Mouse (Mus musculus): ENCODE measurements around the gene Zfp706. TPM values are rescaled to one million over a fixed set of nuclear protein-coding genes. Genes with fewer than 3 reads are reported as not detected.

Gene Zfp706
- polyA plus RNA-seq (2015; fragmentation: Nextera tagmentation; extraction: Ambion mirVana) = 157 and 182 TPM in 2 replicates

DNA sequence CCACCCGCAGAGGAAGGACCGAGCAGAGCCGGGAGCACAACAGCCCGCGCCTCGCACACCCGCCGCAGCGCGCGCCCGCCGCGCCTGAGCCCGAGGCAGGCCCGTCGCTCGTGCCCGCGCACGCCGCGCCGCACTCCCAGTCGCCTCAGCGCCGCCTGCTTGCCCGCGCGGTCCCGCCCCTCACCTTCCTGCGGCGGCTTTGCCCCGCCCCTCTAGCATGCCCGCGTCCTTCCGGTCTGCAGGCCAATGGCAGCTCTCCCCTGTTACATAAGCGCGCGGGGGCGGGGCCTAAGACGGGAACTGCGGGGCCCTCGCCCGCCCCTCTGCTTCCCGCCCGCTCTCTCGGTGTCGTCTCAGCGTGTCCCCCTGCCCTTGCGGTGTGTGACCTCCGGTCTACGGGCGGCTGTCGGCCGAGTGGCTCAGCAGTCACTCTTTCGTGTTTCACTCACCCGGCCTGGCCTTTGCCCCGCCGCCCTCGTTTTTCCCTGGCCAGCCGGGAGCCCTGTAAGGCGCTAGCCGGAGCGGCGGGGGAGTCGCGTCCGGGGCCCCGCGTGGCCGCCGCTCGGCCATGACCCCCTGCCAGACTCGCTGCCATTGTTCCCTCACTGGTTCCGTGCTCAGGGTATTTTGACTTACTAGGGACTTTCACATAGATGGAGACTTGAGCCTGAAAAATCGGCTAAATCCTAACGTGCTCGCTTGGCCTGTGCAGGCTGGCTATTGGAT lies at the start of gene Zfp706:
Zfp706 (minus strand) TSS at position 541 of the 726 bp plus-strand sequence.
- H3K9me3 ChIP-seq (replicated peaks) = no peaks in the 10 kb centered on the region
- H3K27me3 ChIP-seq = no peaks in the 10 kb centered on the region
- ATAC-seq (ENCODE audit: insufficient read depth) = peak; percentile 98
- peak within 1 kb of the TSS; percentile 93 for H3K27ac ChIP-seq (replicated peaks)
- WGBS (ENCODE audit: insufficient replicate concordance) = under 1% methylated on average over 73 of the region's 79 CpGs
- H3K9ac ChIP-seq = peak within 1 kb of the TSS; percentile 97
- peak within 1 kb of the TSS; percentile 95 for H3K4me3 ChIP-seq (replicated peaks)
- peaks cover 35% of the 10 kb centered on the region for H3K4me1 ChIP-seq (replicated peaks)
- peaks cover 16% of the 10 kb centered on the region for H3K36me3 ChIP-seq (replicated peaks)
- peak within 1 kb of the TSS; percentile 80 for H3K4me2 ChIP-seq

DNA sequence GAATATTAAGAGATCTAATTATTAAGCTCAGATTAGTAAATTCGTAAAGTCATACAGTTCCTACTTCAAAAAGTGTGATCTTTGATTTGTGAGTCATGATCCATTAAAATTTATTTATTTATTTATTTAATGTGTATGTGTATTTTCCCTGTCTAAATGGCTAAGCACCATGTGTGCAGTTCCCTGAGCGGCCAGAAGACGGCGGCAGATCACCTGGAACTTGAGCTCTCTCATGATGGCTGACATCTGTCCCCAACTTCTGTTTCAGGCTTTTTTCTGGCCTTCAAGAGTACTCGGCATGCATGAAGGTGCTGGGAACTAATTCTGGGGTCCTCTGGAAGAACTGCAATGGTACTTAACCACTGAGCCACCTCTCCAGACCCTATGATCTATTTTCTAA lies 47.0 kb upstream of the Zfp706 start:
- H3K36me3 ChIP-seq (replicated peaks) = no peaks in the 10 kb centered on the region
- WGBS (ENCODE audit: insufficient replicate concordance) = 82% methylated on average over 5 of the region's 5 CpGs

DNA sequence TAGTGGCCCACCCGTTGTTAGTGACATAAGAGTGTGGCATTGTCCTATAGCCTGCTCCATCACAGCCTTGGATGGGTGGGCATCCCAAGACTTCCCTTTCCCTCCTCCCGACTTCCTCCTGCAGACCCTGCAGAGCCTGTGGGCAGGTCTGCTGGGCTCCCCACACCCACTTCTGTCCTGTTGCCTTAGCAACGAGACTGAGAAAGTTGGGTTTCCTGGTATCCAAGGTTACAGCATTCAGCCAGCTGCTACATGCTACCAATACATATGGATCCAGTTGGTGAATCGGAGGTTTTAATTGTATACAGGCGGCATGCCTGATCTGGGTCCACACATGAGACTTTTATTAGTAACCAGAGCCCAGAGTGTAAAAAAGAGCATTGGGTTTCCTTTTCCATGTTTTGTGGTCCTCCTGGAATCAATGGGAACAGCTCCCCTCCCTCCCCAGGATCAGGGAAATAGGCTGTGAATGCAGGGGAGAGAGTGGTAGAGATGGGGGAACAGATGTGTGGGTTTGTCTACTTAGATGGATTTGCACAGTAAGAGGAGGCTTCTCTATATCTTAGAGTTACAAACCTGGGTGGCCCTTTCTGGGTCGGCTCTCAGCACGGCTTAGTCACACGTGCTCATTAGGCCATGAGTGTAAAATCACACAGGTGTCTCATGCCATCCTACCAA lies 45.7 kb upstream of the Zfp706 start:
- H3K9me3 ChIP-seq (replicated peaks) = no peaks in the 10 kb centered on the region
- no peaks in the 10 kb centered on the region for H3K36me3 ChIP-seq (replicated peaks)
- H3K27ac ChIP-seq (replicated peaks) = no peak overlapping the region
- ATAC-seq (ENCODE audit: insufficient read depth) = no peak
- no peaks in the 10 kb centered on the region for H3K27me3 ChIP-seq
- H3K4me1 ChIP-seq (replicated peaks) = no peaks in the 10 kb centered on the region
- H3K4me3 ChIP-seq (replicated peaks) = no peak overlapping the region
- no peak overlapping the region for H3K4me2 ChIP-seq
- H3K9ac ChIP-seq = no peak overlapping the region
- 60% methylated on average over 8 of the region's 8 CpGs for WGBS (ENCODE audit: insufficient replicate concordance)

More for the DNA sequence above, 47.0 kb upstream of the Zfp706 start:
- Histone ChIP-seq H3K4me1 (replicated peaks) (no peaks in the 10 kb centered on the region), H3K9me3 (replicated peaks) (no peaks in the 10 kb centered on the region), H3K27ac (replicated peaks) (no peak overlapping the region), H3K4me3 (replicated peaks) (no peak overlapping the region), H3K27me3 (no peaks in the 10 kb centered on the region), H3K4me2 (no peak overlapping the region), H3K9ac (no peak overlapping the region)
- no peak for ATAC-seq (ENCODE audit: insufficient read depth)

DNA sequence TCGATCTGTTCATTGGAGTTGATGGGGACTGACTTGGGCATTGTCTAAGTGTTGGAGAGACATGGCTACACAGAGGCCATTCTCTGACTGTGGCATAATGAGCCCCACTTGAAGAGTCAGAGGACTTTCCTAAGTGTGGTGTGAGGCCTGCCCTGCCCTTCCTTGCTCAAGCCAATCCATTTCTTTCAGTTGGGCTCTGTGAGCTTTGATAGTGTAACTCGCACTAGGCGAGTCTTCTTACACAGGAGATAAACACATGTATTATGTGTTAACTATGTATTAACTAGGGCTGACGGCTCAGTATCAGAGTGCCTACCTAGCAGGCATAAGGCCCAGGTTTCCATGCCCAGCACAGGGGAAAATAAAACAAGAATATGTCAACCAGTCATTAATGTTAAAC lies 39.8 kb upstream of the Zfp706 start:
- H3K9me3 ChIP-seq (replicated peaks) = no peaks in the 10 kb centered on the region
- H3K4me1 ChIP-seq (replicated peaks) = no peaks in the 10 kb centered on the region
- H3K4me2 ChIP-seq = no peak overlapping the region
- no peak overlapping the region for H3K27ac ChIP-seq (replicated peaks)
- H3K4me3 ChIP-seq (replicated peaks) = no peak overlapping the region
- no peaks in the 10 kb centered on the region for H3K36me3 ChIP-seq (replicated peaks)
- ATAC-seq (ENCODE audit: insufficient read depth) = no peak
- no peaks in the 10 kb centered on the region for H3K27me3 ChIP-seq
- H3K9ac ChIP-seq = no peak overlapping the region
- 51% methylated on average over 4 of the region's 4 CpGs for WGBS (ENCODE audit: insufficient replicate concordance)

DNA sequence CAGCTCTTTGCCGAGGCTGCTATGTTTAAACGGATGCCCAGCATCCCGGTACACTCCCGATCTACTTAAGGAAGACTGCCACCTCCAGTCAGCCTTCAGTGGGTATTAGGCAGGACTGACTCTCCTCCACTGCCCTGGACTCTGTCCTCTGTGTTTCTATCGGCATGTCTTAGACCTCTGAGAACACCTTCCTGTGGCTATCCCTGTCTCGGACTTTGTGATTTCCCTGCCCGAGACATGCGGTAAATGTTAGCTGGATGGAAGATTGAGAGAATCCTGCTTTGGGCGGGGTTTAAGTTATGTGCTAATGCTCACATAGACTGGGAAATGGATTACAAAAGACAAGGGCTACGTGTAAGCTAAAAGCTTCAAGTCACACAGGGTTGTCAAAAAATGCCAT lies 39.0 kb upstream of the Zfp706 start:
- H3K36me3 ChIP-seq (replicated peaks) = no peaks in the 10 kb centered on the region
- no peak overlapping the region for H3K4me2 ChIP-seq
- H3K27me3 ChIP-seq = no peaks in the 10 kb centered on the region
- H3K4me3 ChIP-seq (replicated peaks) = no peak overlapping the region
- H3K4me1 ChIP-seq (replicated peaks) = no peaks in the 10 kb centered on the region
- no peak for ATAC-seq (ENCODE audit: insufficient read depth)
- 76% methylated on average over 10 of the region's 10 CpGs for WGBS (ENCODE audit: insufficient replicate concordance)
- H3K9me3 ChIP-seq (replicated peaks) = no peaks in the 10 kb centered on the region
- no peak overlapping the region for H3K27ac ChIP-seq (replicated peaks)
- H3K9ac ChIP-seq = no peak overlapping the region

DNA sequence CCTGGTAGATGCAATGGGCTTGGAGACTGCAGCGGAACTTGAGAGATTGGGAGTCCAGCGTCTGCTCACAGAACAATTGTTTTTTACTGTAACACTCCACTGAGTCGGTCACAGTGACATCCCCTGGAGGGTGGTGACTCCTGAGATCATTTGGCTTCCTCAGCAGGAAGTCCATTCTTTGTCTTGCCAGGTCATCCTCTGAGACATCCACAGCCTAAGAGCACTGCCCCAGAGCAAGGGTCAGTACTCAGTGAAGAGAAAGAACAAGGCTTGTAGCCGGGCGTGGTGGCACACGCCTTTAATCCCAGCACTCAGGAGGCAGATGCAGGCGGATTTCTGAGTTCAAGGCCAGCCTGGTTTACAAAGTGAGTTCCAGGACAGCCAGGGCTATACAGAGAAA lies 38.6 kb upstream of the Zfp706 start:
- 64% methylated on average over 7 of the region's 7 CpGs for WGBS (ENCODE audit: insufficient replicate concordance)
- ATAC-seq (ENCODE audit: insufficient read depth) = no peak
- H3K27ac ChIP-seq (replicated peaks) = no peak overlapping the region

DNA sequence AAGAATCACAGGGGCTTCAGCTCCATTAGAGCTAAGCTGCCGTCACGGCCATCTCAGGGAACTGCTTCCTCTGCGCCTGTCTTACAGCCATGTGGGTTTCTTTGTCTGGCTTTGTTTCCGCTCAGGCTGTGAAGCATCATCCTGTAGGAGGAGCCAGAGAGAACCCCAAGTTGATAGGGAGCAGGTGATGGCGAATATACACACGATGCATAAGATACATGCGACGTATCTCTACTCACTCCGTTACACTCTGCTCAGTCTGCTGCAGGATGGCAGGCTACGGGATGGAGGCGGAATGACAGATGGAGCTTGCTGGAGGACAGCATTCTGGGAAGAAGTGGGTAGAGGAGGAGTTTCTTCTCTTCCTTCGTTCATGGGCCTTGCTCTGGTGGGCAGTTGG lies 37.9 kb upstream of the Zfp706 start:
- no peak for ATAC-seq (ENCODE audit: insufficient read depth)
- Histone ChIP-seq H3K27ac (replicated peaks) (no peak overlapping the region), H3K9ac (no peak overlapping the region), H3K4me3 (replicated peaks) (no peak overlapping the region), H3K4me2 (no peak overlapping the region), H3K27me3 (no peaks in the 10 kb centered on the region), H3K4me1 (replicated peaks) (no peaks in the 10 kb centered on the region), H3K36me3 (replicated peaks) (no peaks in the 10 kb centered on the region), H3K9me3 (replicated peaks) (no peaks in the 10 kb centered on the region)
- 60% methylated on average over 12 of the region's 12 CpGs for WGBS (ENCODE audit: insufficient replicate concordance)

More for the DNA sequence above, 38.6 kb upstream of the Zfp706 start:
- no peaks in the 10 kb centered on the region for H3K4me1 ChIP-seq (replicated peaks)
- H3K9me3 ChIP-seq (replicated peaks) = no peaks in the 10 kb centered on the region
- no peak overlapping the region for H3K4me3 ChIP-seq (replicated peaks)
- H3K9ac ChIP-seq = no peak overlapping the region
- no peaks in the 10 kb centered on the region for H3K27me3 ChIP-seq
- H3K36me3 ChIP-seq (replicated peaks) = no peaks in the 10 kb centered on the region
- no peak overlapping the region for H3K4me2 ChIP-seq

DNA sequence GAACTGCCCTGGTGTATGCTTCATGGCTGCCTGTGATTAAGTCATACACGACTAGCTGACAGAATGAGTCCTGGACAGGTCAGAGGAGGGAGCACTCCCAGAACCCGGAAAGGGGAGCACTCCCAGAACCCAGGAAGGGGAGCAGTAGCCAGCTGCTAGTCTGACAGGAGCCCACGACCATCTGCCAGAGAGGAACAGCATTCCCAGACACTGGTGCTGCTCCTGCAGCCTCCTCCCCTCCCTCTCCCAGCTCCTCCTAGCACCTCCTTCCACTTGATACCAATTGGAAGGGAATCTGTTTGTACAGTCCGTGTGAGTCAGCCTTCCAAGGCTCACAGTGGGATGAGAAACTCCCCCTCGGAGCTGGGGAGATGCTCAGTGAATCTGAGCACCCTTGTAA lies 35.0 kb upstream of the Zfp706 start:
- no peaks in the 10 kb centered on the region for H3K27me3 ChIP-seq
- H3K36me3 ChIP-seq (replicated peaks) = no peaks in the 10 kb centered on the region
- no peak overlapping the region for H3K9ac ChIP-seq
- H3K4me2 ChIP-seq = no peak overlapping the region
- H3K4me1 ChIP-seq (replicated peaks) = no peaks in the 10 kb centered on the region
- H3K4me3 ChIP-seq (replicated peaks) = no peak overlapping the region
- H3K9me3 ChIP-seq (replicated peaks) = no peaks in the 10 kb centered on the region
- H3K27ac ChIP-seq (replicated peaks) = no peak overlapping the region
- 22% methylated on average over 5 of the region's 5 CpGs for WGBS (ENCODE audit: insufficient replicate concordance)
- no peak for ATAC-seq (ENCODE audit: insufficient read depth)

DNA sequence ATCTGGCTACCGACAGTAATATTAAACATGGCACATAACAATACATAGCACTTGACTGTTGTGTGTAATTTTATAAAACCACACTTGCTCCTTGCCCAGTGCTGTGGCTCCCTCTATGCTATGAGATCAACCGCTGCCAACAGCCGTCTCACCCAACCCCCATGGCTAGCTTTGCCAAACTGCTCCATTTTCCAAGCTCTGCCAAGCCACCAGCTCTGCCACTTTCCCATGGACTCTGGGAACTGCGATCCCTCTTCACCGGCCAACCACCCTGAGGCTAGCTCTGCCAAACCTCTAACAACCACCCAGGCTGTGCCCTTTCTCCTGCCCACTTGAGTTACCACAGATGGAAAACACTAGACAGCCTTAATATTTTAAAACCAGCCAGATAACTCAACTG lies 33.6 kb upstream of the Zfp706 start:
- ATAC-seq (ENCODE audit: insufficient read depth) = no peak
- no peaks in the 10 kb centered on the region for H3K27me3 ChIP-seq
- H3K4me2 ChIP-seq = no peak overlapping the region
- no peak overlapping the region for H3K27ac ChIP-seq (replicated peaks)
- H3K9me3 ChIP-seq (replicated peaks) = no peaks in the 10 kb centered on the region
- no peaks in the 10 kb centered on the region for H3K36me3 ChIP-seq (replicated peaks)
- 79% methylated on average over 5 of the region's 5 CpGs for WGBS (ENCODE audit: insufficient replicate concordance)
- H3K9ac ChIP-seq = no peak overlapping the region
- H3K4me1 ChIP-seq (replicated peaks) = no peaks in the 10 kb centered on the region
- no peak overlapping the region for H3K4me3 ChIP-seq (replicated peaks)

DNA sequence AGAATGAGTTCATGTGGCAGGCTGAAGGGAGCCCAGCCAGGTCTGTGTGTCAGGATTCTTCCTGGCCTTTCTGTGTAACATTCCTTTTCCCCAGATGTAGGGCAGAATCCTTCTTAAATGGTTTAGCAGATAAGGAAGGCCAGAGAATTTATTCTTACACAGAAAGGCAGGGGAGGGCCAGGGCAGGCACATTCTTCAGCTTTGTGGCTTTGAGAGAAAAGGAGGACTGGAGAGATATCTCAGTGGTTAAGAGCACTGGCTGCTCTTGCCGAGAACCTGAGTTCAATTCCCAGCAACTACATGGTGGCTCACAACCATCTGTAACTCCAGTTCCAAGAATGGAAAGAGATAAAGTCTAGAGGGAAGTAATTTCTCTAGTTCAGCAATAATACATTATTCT lies 31.1 kb upstream of the Zfp706 start:
- ATAC-seq (ENCODE audit: insufficient read depth) = no peak
- Histone ChIP-seq H3K27ac (replicated peaks) (no peak overlapping the region), H3K4me1 (replicated peaks) (no peaks in the 10 kb centered on the region), H3K9me3 (replicated peaks) (no peaks in the 10 kb centered on the region), H3K9ac (no peak overlapping the region), H3K4me3 (replicated peaks) (no peak overlapping the region), H3K36me3 (replicated peaks) (no peaks in the 10 kb centered on the region), H3K4me2 (no peak overlapping the region), H3K27me3 (no peaks in the 10 kb centered on the region)
- 7% methylated on average over 1 of the region's 1 CpGs for WGBS (ENCODE audit: insufficient replicate concordance)

DNA sequence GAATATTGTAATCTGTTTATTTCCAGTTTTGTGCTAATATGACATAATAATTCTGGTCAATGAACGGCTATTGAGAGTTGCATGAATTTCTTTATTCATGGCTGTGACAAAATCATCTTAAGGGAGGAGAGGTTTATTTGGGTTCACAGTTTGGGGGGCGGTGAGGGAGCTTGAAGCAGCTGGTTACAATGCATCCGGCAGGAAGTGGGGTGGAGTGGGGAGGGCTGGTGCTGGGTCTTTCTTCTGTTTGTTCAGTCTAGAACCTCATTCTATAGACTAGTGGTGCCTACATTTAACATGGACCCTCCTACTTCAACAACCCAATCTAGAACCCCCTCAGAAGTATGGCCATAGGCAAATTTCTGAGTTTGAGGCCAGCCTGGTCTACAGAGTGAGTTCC lies 30.1 kb upstream of the Zfp706 start:
- H3K4me2 ChIP-seq = no peak overlapping the region
- ATAC-seq (ENCODE audit: insufficient read depth) = no peak
- H3K36me3 ChIP-seq (replicated peaks) = no peaks in the 10 kb centered on the region
- no peak overlapping the region for H3K4me3 ChIP-seq (replicated peaks)
- H3K27ac ChIP-seq (replicated peaks) = no peak overlapping the region
- WGBS (ENCODE audit: insufficient replicate concordance) = 60% methylated on average over 3 of the region's 3 CpGs
- no peaks in the 10 kb centered on the region for H3K27me3 ChIP-seq
- H3K9ac ChIP-seq = no peak overlapping the region
- no peaks in the 10 kb centered on the region for H3K9me3 ChIP-seq (replicated peaks)
- no peaks in the 10 kb centered on the region for H3K4me1 ChIP-seq (replicated peaks)

Data from liver, embryonic 15.5 days (tissue).